Mouse (Mus musculus) inflammation-experienced regulatory T-cells, adult 6 months (primary cell): ENCODE results near the gene Gm17364. TPM values are rescaled to one million over a fixed set of nuclear protein-coding genes. Genes with fewer than 3 reads are reported as not detected.
"Not testable (repeated sequence)": the region's sequence is repeated elsewhere in the genome, so short reads cannot be mapped to it uniquely, and the experiment has no call there.

Experiments used
- ATAC-seq: one replicate; pipeline ENCODE4 v1.8.0; 2017
- polyA plus RNA-seq, 3 experiments: library from polyadenylated mRNA; unstranded; fragments of 100-300 nt; shearing (Covaris generic); gene quantifications; one replicate each; pipeline ENCODE4 v1.2.1; 2017

Gene Gm17364
- polyA plus RNA-seq, 3 experiments from 2014 or later = not detected

- ATAC-seq = not testable (repeated sequence)
Measured at GRCm38 (mm10) chr13:41251232-41251631, 22.5 kb downstream of the Gm17364 start.

- ATAC-seq = no peak
Measured at GRCm38 (mm10) chr13:41250318-41250981, 23.3 kb downstream of the Gm17364 start.

GRCm38 (mm10) chr13:41249538-41250317 lies 24.0 kb downstream of the Gm17364 start, which contains the start of gene Smim13:
Gene Smim13, plus strand, starts transcription at chr13:41249844.
- ATAC-seq = peak; percentile 96

GRCm38 (mm10) chr13:41248751-41249520 lies 24.8 kb downstream of the Gm17364 start:
- no peak for ATAC-seq

GRCm38 (mm10) chr13:41244306-41244830 lies 29.4 kb downstream of the Gm17364 start:
- ATAC-seq = no peak

GRCm38 (mm10) chr13:41241557-41241956 lies 32.2 kb downstream of the Gm17364 start:
- no peak for ATAC-seq

- peak; percentile 41 for ATAC-seq
Measured at GRCm38 (mm10) chr13:41238805-41239130, 35.0 kb downstream of the Gm17364 start.

- ATAC-seq = no peak
Measured at GRCm38 (mm10) chr13:41238035-41238804, 35.6 kb downstream of the Gm17364 start.

- ATAC-seq = no peak
Measured at GRCm38 (mm10) chr13:41235845-41236741, 37.7 kb downstream of the Gm17364 start.

- ATAC-seq = no peak
Measured at GRCm38 (mm10) chr13:41235181-41235580, 38.6 kb downstream of the Gm17364 start.

- no peak for ATAC-seq
Measured at GRCm38 (mm10) chr13:41233241-41233640, 40.5 kb downstream of the Gm17364 start.

- no peak for ATAC-seq
Measured at GRCm38 (mm10) chr13:41232209-41232608, 41.6 kb downstream of the Gm17364 start.

GRCm38 (mm10) chr13:41231389-41231983 lies 42.3 kb downstream of the Gm17364 start:
- ATAC-seq = no peak

- no peak for ATAC-seq
Measured at GRCm38 (mm10) chr13:41230256-41230655, 43.5 kb downstream of the Gm17364 start.

GRCm38 (mm10) chr13:41228060-41228459 lies 45.7 kb downstream of the Gm17364 start:
- ATAC-seq = no peak

GRCm38 (mm10) chr13:41226513-41226912 lies 47.3 kb downstream of the Gm17364 start:
- no peak for ATAC-seq
